ENCODE assay signal across 12 mouse cellular contexts in the genomic region with DNA sequence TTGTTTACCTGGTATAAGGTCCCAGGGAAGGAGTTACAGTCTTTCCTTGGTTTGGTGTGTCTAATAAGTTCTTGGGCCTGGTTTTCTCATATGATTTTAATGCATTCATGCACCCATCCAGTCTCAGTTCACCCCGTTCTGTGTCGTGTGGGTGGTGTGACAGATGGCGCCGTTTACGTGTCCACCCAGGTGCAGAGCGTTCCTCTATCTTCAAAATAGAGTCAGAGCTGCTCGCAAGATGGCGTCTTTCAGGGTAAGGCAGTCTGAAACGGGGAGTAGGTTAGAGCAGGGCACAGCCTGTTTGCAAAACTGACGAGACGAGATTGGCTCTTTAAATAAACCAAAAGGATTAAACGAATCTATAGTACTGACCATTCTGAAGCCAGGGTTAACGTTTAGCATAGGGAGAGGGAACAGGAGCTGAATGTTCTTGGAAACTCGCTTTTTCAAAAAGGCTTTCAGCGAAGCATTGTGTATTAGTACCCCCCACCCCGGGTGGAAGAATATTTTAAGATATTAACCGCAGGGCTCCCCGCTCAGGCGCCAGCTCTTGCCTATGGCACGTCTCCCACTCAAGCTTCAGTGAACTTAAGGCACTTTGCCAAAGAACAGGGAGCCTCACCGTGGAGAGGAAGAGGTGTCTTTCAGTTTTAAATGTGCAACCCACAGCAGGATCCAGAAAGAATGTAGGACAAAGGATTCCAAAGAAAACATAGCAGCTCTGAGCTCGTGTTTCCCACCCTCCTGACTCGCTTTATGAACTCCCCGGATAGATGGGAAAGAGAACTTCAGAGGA.
DNase-seq lines count a peak whose midpoint lies in the region; TF ChIP-seq lines count a peak whose summit lies in the region.
"Had no signal": no experiment of that assay in that cellular context is flagged by ENCODE, and none has a peak within 500 bp of the region (broad histone marks: within the 10 kb centered on the region; RNA-seq: fewer than 3 reads in every experiment).

No protein-coding gene starts in this region.

- intact Hi-C loops in gastrocnemius, adult 2 months (cut with DNase I), result no loop called here

- no peaks in the 10 kb centered on the region for H3K36me3 ChIP-seq in kidney, adult 2 months (ENCODE audit: control insufficient read depth, insufficient read depth, low read length)
- H3K36me3 ChIP-seq: hindbrain, embryonic 15.5 days had no signal

- H3K4me3 ChIP-seq in kidney, adult 2 months (ENCODE audit: insufficient read depth, low read depth, low read length), result peak overlapping the region; percentile 7; the same call in 1 of the 2 replicates
- no peak overlapping the region for H3K4me3 ChIP-seq in gastrocnemius, adult 2 months
- H3K4me3 ChIP-seq: erythroblast, embryonic 14.5 days; hindbrain, embryonic 15.5 days had no signal

- H3K27me3 ChIP-seq in kidney, adult 2 months (replicated peaks; ENCODE audit: control insufficient read depth, insufficient read depth, low read length), result no peaks in the 10 kb centered on the region
- H3K27me3 ChIP-seq: hindbrain, embryonic 15.5 days had no signal

- peak overlapping the region; percentile 96 for H3K27ac ChIP-seq in kidney, adult 2 months (ENCODE audit: insufficient read depth, low read depth, low read length)
- no peak overlapping the region for H3K27ac ChIP-seq in gastrocnemius, adult 2 months
- H3K27ac ChIP-seq: hindbrain, embryonic 15.5 days had no signal

- no peak for TF ChIP-seq POLR2A in kidney, adult 2 months (IDR thresholded peaks at IDR 0.05; ENCODE audit: low read depth, low read length)

- DNase-seq in heart, adult 11 months, result peak; percentile 80
- DNase-seq in heart, postnatal 4 days, result no peak
- peak; percentile 63 for DNase-seq in right cerebral cortex, adult 18-20 months
- no peak for DNase-seq in right cerebral cortex, postnatal 14 days
- DNase-seq in kidney, adult 2 months, result peak; percentile 83
- peak; percentile 18 to 24 for DNase-seq in right cerebral cortex, postnatal 36 days (ENCODE audit: low spot score in 2 of 2)
- no peak for DNase-seq in gastrocnemius, adult 2 months
- DNase-seq in embryo, embryonic 9.5 days (ENCODE audit: extremely low spot score), result no peak
- DNase-seq: heart, adult 18-20 months; lung, postnatal 36 days had no signal

- TF ChIP-seq CTCF in kidney, adult 2 months (conservative IDR thresholded peaks at IDR 0.05; ENCODE audit: insufficient read depth, insufficient read length, low read depth, low read length), result no peak
- no peak for TF ChIP-seq CTCF in gastrocnemius, adult 2 months (IDR thresholded peaks at IDR 0.05)

- H3K4me1 ChIP-seq in kidney, adult 2 months (ENCODE audit: control insufficient read depth, insufficient read depth, low read length), result peaks cover 13% of the 10 kb centered on the region; the same call in 1 of the 2 replicates
- H3K4me1 ChIP-seq: hindbrain, embryonic 15.5 days had no signal

- WGBS in kidney, adult 2 months, result 53% methylated on average over 24 of the region's 24 CpGs

Comparison
In these comparisons a context has a peak if more than half of its experiments do, and no peak if none do; other contexts are left out.
1. DNase-seq: peak in heart, adult 11 months (single experiment), right cerebral cortex, adult 18-20 months (single experiment), kidney, adult 2 months (single experiment) and right cerebral cortex, postnatal 36 days (2 of 2); none in heart, postnatal 4 days (single experiment), right cerebral cortex, postnatal 14 days (single experiment), gastrocnemius, adult 2 months (single experiment) and embryo, embryonic 9.5 days (single experiment).